Mouse (Mus musculus) CD4-positive naive resting alpha-beta T cell, adult 76 days (primary cell): ENCODE results near the gene Gm43720. TPM values are rescaled to one million over a fixed set of nuclear protein-coding genes. Genes with fewer than 3 reads are reported as not detected.

Experiments used
- total RNA-seq: library from RNA; stranded (reverse); gene quantifications from one replicate; pipeline ENCODE4 v1.2.4, GENCODE M21; 2023

The Gm43720 gene
- total RNA-seq = not detected

DNA sequence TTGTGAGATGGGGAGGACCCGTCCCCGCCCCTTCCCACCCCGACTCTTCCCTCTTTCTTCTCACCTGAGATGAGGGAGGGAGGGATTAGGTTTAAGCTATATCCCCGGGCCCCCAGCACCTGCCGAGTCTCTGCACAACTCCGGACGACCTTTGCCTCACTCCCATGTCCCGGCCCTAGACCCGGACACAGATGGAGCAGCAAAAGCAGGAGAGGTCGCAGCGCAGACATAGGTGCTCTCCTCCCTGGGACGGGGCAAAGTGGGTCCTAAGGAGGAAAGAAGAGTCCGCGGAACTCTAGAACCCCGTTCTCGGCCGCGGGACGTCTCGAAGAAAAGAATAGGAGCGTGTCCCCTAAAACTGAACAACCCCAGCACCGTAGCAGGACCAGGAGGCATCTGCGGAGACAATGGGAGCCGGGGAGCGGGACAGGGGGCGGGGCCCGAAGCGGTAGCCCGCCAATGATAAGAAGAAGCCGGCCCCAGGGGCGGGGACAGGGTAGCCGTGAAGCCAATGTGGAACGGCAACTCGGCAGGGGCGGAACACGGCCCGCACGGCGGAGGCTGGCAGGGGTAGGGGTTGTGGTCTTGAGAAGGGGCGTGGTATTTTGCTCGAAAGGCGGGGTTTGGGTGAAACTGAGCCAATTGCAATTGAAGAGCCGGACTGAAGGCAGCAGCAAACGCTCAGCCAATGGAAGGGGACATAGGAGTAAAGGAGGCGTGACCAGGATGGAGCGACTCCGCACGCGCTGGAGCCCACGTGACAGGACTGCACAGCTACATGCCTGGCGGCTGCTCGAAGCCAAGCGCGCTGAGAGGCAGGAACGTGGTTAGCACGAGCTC, at the start of gene Gm43720, which contains the start of the genes Gpc2 and Stag3:
Gene Gm43720 (minus strand): TSS at position 374 of the 840 bp plus-strand sequence.
Gene Gpc2 (minus strand): TSS at position 421 of the 840 bp plus-strand sequence.
Gene Stag3 (plus strand): TSS at position 656 of the 840 bp plus-strand sequence.

DNA sequence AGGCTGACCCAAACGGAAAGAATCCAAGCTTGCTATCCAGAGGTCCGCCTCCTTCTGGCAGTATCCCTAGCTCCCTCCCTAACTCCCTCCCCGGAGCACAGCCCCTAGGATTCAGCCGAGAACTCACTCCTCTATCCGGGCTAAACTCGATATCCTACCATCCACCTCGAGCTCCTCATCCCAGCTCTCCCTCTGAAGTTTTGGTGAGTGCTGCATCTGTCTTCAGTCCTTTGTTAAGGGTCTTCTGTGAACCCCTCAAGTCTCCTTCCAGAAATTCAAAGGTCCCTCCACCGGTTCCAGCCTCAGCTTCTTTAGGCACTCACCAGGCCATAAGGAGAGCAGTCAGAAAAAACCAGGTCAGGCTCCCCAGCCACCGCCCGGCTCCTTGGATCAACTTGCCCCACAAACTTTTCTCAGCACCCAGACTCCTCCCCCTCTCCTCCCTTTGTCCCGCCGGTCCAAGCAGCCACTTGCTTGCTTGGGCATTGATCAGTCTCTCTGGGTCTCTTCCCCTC, 7.3 kb downstream of the Gm43720 start, which contains the start of gene Gal3st4:
Gene Gal3st4 (minus strand): TSS at position 432 of the 515 bp plus-strand sequence.

DNA sequence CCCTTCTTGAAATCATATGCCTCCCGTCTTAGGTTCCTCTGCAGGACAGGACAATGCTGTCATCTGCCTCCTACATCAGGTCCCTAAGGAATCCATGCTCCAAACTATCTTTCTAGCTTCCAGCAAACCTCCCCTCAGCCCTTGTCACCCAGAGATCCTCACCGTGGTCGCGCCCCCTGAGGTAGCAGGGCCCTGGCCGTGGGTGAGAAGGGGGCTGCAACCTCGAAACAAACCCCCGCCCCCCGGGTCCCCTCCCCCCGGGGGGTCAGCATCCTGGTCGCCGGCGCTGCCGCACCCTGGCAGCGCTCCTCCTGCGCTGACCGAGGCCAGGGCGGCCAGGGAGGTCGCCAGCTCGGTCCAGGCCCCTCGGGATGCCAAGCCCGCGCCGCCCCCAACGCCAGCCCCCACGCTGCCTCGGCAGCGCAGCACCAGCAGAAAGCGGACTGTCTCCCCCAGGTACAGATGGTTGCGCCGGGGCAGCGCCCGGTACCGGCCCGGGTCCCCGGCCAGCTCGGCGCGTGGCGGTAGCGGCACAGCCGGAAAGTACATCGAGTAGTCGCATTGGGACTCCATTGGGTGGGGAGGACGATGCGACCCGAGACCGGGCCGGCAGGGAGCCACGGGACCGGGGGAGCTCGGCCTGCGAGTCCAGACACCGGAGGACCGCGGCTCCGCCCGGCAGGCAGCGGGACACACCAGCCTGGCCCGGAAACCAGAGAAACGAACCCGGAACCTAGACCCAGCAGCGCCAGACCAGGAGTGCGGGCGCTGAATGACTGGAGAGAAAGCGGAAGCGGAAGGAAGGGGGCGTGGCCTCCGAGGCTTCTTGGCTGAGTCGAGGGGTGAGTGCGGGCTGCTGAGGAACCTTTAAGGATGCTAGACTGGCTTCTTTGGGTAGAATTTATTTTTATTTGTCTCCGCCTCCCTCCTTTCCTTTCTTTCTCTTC, 16.2 kb downstream of the Gm43720 start, which contains the start of gene BC037034:
Gene BC037034 (minus strand): TSS at position 774 of the 947 bp plus-strand sequence.

DNA sequence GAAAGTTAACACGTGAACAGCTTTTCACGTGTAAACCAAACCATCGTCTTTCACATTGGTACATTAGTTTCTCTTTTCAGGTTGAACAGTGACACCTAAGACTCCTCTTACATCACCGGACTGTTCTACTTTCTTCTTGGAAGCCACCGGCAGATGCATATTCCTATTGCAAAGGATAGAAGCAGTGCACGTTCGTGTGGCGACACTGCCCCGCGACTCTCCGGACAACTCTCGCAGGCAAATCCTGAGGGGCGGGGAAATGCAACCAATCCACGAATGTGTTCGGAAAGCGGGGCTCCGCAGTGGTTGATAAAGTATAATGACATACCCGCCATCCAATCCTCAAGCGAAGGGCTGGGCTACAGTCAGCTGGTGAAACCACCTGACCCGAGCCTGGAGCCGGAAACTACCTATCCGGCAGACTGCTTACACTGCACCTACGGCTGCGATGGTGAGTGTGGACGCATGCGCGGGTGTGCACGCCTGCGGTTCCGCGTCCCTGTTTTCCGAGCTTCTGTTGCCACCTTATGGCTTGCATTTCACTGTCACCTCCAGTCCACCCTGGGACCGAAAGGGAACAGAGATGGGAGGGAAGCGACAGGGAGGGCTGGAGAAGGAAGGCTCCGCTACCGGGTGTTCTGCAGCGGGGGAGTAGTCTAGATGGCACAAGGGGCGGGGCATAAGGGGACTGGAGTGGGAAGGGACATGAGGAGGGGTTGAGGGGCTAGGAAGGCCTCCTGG, 24.2 kb downstream of the Gm43720 start, which contains the start of gene Lamtor4:
Gene Lamtor4 (plus strand): TSS at position 130 of the 741 bp plus-strand sequence.

DNA sequence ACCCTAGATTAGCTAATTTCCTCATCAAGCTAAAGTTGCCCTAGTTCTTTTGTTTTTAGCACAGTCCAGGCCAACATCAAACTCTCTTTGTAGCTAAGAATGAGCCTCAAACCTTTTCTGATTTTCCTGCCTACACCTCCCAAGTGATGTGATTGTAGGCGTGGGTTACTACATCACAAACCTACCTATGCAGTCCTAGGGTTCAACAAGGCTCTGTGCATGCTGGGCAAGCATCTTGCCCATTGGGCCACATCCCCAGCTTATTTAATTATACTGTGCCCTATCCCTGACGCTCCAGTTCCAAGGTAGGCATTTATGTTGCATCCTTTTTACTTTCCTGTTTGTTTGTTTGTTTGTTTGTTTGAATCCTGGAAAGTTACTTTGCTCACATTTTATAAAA, 54.1 kb downstream of the Gm43720 start, which contains the start of gene Nxpe5:
Gene Nxpe5 (plus strand): TSS at position 199 of the 400 bp plus-strand sequence.

Other genes starting within 250 kb of the Gm43720 start
- not detected for gene Smok3c, start 226.8 kb downstream of the Gm43720 start, total RNA-seq
- 29.9 TPM for gene Zkscan1, start 194.9 kb downstream of the Gm43720 start, total RNA-seq
- gene Zscan21, start 163.1 kb downstream of the Gm43720 start, total RNA-seq = 14.7 TPM
- 8.2 TPM for gene Zfp113, start 124.2 kb downstream of the Gm43720 start, total RNA-seq
- 54.9 TPM for gene Cops6, start 118.9 kb downstream of the Gm43720 start, total RNA-seq
- 23.3 TPM for gene Ap4m1, start 108.0 kb downstream of the Gm43720 start, total RNA-seq
- gene Mcm7, start 107.5 kb downstream of the Gm43720 start, total RNA-seq = 83.6 TPM
- 21.1 TPM for gene Taf6, start 92.5 kb downstream of the Gm43720 start, total RNA-seq
- gene Cnpy4, start 92.5 kb downstream of the Gm43720 start, total RNA-seq = 17.2 TPM
- gene Mblac1, start 85.6 kb downstream of the Gm43720 start, total RNA-seq = 1.0 TPM
- gene Nxpe5, start 54.1 kb downstream of the Gm43720 start, total RNA-seq = 0.38 TPM
- 20.9 TPM for gene Lamtor4, start 24.5 kb downstream of the Gm43720 start, total RNA-seq
- 38.4 TPM for gene BC037034, start 15.9 kb downstream of the Gm43720 start, total RNA-seq
- gene Gal3st4, start 7.1 kb downstream of the Gm43720 start, total RNA-seq = not detected
- 1.8 TPM for gene Gpc2, start within 50 bp of the Gm43720 start, total RNA-seq
- not detected for gene Stag3, start 282 bp upstream of the Gm43720 start, total RNA-seq
- gene Pvrig, start 62.0 kb upstream of the Gm43720 start, total RNA-seq = not detected
- gene Zfp157, start 161.5 kb upstream of the Gm43720 start, total RNA-seq = 17.1 TPM